Mouse (Mus musculus): ENCODE data around the gene Opcml. TPM values are rescaled to one million over a fixed set of nuclear protein-coding genes. Genes with fewer than 3 reads are reported as not detected.

The Opcml gene
- total RNA-seq, 2 experiments from 2014 or later: 1.6 to 1.7 TPM

DNA sequence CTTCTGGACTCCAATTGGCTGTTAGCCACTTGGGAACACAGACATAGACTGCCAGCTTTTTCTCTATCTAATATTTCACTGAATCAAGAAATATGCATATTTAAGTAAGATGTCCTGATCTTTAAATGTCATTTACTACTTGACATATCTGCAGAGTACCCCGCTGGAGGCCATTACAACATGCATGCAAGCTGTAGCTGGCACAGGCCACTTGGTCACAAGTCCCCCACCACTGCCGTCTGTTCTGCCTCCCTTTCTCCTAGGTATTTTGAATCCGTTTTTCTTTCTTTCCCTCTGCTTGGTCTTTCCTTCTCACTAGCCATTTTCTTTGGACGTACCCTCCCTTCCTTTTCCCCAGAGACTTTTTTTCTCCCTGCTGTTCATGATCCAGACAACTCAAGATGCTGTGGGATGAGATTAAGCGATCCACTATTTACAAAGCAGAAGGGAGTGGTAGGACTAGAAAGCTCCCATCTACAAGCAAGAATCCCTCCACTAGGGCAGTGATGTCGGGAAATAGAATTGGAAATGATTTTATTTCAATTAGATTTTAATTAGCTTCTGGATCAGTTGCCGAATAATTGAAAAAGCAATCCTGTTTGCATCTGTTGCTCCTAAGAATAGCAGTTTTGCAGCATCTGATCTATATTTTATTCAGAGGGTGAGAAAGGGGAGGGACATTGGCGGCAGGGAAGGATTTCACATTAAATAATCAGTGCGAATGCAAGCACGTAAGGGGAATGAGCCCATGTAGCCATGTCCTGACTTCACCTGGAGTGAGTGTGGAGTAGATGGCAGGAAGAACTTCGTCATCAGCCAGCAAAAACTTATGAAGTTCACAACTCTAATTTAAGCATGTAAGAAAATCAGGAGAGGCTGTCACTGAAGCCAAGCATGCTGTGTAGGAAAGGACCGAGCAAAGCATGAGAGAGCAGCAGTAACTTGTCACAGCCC is 709.5 kb downstream of the Opcml start:
- DNase-seq (ENCODE audit: low spot score): no peak

DNA sequence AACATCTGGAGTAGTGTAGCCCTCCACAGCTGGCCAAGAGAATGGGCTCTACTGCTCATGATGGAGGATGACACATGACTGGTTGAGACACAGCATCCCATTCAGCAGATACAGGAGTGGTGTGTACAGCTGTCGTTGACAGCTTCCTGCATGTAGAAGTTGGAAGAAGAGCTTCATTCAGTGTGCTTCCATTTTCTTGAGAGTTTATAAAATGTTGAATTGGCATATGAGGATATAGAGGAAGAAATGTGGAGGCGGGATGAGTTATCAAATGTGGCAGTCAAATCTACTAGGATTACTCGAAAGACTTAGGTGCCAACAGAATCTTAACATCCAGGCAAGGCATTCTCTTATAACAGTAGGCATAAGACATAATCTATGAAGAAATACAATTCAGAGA is 723.3 kb downstream of the Opcml start:
- no peak for DNase-seq (ENCODE audit: low spot score)

DNA sequence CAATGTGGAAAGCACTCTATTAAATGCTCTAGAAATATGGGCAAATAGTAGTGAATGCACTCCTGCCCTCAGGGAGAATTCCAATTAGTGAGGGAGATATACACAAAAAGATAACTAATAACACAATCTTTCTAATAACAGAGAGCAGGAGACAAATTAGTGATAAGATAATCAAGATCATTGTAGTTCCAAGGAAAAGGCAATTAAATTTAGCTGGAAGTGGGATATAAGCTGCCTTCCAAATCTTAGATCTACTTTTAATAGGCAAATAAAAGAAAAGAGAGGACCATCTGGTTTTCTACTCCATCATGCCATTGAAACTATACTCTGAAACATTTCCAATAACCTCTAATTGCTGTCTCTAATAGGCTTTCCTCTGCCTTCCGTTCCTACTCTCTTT is 742.6 kb downstream of the Opcml start:
- no peak for DNase-seq (ENCODE audit: low spot score)

DNA sequence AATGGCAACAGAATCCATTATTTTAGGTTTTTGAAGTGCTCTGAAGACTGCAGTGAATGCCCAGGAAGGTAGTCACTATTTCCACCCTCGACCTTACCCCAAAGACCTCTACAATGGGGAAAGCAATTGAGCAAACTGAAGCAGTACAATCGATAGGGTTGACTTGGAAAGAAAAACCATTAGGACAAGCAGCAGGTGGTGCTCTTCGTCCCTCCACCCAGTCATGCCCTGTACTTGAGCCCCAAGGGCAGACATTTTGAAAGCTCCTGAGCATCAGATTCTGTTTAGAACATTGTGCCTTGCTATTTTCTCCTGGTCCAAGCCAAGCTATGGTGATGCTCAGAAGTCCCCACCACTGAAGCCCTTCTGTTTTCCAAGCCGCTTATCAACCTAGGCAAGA is 744.4 kb downstream of the Opcml start:
- DNase-seq (ENCODE audit: low spot score): no peak

DNA sequence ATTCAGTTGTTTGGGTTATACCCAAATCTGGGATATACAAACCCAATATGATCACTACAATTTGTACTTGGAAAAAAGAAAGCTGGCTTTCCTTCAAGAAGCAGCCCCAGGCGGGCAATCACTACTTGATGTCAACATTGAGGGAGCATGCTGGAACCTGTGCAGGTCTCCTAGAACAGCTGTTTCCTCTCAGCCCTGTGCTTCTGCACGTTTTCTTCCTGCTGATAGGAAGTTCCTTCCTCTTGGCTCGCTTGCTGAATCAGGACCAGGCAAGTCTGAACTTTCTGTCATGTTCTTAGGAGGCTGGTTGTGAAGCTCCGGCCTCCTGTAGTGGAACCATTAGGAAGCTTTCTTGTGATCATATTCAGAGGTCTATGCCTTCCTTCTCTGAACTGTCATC is 746.1 kb downstream of the Opcml start:
- DNase-seq (ENCODE audit: low spot score): no peak

DNA sequence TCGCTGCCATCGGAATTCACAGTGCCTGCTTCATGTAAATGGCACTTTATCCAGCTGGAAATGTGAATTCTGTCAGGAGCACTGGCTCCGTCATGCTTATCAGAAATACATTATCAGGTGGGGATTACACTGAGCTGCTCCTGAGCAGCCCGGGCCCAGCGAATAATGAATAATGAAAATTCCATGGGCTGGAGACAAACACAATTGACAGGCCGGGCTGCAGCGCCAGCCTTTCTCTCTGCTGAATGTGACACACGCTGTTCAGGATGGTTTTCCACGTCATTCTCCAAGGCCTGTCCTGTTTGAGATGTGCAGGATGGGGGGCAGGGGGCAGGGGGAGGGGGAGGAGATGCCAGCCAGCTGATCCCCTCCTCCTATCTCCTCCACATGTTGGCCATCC is 757.6 kb downstream of the Opcml start:
- DNase-seq (ENCODE audit: low spot score): no peak

DNA sequence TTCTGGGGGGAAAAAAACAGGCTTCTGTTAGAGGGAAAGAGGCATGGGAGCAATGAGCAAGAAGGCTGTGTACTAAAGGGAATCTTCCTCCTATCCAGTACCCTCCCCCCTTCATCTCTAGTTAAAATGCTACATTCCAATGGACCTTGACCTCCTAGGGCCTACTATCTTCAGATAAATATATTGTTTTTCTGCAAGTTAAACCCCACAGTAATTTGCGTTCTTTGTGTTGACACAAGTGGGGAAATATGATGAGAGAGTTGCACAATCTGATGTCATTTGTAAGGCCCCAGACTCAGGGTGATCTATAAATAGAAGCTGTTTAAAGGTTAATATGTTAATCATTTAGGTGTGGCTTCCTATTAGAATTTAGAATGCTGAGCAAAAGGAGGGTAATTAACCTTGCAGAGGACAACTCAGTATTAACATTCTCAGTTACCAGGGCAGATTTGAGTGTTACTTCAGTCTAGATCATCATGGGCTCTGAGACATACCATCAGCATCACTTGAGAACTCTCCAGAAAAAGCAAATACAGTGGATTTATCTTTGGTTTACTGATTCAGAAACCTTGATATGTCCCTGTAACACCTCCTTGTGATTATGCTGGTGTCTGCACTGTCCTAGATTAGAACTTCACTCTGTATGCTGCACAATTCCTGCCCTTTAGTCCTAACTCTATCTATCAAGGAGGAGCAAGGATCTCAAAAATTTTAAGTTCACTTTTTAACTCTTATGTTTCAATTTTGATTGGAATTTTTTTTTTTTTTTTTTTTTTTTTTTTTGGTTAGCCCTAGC is 762.0 kb downstream of the Opcml start:
- no peak for DNase-seq (ENCODE audit: low spot score)

DNA sequence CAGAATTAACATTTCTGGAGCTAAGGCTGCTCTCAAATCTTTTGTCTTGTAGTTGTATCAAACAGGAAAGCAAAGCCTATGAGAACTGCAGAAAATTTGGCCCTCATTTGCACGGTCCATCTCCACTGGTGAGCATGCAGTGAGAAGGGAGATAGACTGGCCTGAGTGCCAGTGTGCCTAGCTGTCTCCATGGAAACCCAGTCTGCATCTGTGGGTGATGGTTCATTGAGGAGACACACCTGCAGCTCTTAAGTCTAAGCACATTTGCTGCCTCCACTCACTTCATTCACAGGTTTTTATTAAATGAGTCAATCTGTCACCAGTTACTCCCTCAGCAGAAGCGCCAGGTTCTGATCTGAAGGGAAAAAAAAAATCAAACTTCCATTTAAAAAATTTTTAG is 768.1 kb downstream of the Opcml start:
- DNase-seq (ENCODE audit: low spot score): no peak

DNA sequence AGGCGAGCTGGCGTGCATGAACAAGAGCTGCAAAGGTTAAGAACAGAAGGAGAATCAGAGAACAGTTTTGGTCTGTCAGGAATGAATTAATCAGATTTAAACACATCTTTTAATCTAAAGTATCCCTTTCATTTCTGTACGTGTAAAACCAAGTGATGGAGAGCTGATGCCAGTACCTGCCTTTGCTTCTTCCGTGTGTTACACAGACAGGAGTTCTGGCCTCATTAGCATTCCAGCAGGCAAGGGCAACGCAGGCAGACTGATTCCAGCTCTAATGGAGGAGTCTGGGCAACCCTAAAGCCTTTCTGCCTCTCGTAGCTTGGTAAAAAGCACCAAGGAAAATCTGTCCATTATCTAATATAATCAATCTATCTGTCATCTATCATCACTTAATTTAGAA is 771.2 kb downstream of the Opcml start:
- no peak for DNase-seq (ENCODE audit: low spot score)

DNA sequence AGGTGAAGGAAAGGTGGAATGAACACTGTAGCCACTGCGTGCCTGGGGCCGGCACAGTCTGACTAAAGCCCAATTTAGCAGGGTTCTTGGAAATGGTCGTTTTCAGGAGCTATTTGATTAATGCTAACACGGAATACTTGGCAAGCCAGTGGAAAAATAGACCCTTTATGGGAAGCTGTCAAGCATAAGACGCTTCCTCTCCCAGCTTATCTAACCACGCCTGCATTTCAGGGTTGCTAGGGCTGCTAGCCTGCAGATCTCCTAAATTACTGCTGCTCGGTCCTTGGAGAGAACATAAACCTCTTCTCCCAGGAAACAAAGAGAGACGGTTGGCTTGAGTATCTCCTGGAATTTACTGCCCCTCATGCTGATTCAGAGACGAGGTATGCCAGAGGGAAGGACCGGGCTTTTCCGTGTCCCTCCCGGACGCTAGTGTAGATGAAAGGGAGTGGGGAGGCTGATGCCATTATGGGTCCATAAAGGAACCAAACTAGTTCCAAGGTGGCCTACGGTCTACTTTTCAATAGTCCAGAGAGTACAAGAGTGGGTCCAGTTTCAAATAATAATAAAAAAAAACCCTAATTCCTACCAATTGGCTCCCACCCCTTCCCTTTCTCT is 772.6 kb downstream of the Opcml start:
- DNase-seq (ENCODE audit: low spot score): no peak

DNA sequence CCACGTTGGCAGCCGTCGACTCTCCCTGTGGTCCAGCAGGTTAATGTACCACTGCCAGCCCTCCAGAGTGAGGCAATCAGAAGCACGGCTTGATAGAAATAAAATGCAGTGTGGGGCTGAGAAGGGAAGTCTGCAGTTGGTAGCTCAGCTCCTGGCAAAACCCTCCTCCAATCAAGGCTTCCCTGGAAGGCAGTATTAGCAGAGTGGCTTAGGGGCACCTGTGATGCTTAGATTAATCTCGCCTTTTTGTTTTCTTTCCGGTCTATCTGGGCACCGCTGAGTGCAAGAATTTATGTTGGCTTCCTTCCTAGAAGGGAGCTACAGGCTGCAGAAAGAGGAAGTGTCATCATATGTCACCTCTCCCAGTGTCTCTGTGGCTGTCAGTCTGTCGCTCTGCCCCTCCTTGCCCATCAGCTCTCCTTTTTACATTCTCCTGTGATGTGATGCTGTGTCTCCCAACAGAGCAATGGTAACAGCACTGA is 778.5 kb downstream of the Opcml start:
- DNase-seq (ENCODE audit: low spot score): no peak

DNA sequence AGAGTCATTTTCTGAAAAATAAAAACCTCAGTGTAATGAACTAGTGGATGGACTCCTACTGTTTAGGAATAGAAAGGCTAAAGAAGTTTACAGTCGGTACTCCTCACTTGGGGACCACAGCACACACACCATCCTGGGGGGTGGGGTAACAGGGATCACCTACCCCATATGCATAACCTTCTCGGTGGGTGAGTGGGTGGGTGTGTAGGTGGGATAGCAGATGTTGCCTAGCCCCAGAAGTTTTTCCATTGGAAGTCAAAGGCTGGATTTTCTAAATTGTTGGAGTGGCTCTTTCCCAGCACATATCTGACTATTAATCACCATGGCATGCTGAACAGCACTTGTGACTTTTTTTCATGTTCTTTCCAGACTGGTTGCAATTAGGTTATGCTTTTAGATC is 779.2 kb downstream of the Opcml start:
- no peak for DNase-seq (ENCODE audit: low spot score)

DNA sequence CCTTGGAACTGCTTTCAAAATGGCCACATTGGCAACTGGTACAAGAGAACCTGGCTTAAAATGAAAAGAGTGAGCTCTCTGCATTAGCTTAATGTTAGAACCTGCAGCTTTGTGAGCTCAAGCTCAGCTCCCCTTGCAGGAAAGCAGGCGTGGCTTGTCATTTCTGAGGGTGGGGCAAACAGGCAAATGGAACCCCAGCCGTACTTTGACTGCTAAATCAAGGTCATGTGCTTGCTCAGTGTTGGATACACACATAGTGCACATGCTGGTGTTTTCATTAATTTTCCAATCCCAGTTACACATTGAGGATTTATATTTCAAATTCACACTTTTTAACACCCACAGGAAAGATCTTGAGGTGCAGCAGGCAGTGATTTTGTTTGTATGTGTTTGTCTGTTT is 781.1 kb downstream of the Opcml start:
- no peak for DNase-seq (ENCODE audit: low spot score)

DNA sequence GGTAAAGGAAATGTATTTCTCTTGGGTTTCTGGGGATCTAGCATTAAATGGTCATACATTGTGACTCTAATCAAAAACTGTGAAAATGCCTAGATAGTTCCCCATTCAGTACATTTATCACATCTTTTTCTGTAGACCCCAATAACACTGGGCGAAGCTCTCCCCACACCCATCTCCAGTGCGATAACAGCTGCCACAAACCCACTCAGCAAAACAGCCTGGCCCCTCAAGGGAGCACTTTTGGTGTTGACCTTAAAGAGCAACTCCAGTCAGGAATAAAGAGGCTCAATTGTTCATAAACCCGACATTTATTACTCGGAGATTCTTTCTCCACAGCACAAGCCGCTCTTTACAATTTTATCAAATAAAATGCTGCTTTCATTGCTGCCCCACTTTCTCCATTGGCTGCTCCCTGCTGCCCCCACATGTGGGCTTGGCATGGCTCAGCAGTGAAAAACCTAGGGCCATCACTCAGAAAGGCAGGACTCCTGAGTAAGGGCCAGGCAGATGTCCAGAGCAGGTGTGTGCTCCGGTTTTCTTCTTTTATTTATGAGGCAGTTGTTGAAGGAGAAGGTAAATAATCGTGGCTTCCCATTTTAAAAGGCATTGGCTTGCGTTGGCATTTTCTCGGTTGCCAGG is 781.7 kb downstream of the Opcml start:
- no peak for DNase-seq (ENCODE audit: low spot score)

DNA sequence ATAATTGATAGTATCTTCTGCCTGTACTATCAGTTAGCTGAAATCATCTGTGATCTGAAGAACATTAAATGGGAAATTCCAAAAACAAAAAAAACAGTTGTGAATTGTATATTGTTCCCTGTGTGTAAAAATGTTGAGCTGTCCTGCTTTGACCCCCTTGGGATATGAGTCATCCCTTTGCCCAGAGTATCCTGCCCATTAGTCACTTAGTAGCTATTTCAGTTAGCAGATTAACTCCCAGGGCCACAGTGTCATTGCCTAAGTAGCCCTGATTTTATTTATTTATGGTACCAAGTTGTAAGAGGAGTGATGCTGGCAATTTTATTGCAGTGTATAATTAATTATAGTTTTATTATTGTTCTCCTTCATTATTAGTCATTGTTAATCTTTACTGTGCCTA is 788.2 kb downstream of the Opcml start:
- no peak for DNase-seq (ENCODE audit: low spot score)

DNA sequence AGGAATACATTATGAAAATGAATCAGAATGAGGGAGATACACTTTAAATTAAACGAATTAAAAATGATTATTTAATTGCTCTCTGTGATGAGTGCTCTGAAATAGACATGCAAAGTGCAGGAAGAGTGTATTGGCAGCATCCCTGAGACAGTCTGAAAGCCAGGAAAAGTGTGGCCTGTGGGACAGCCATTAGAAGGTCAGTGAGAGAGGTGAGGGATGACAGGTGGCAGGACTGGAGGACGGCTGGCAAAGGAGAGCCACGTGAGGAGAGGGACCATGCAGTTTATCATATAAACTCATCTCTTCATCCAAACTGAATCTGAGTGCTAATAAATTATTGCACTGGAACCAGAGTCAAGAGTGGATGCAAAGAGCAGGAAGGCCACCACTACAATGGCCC is 796.7 kb downstream of the Opcml start:
- DNase-seq (ENCODE audit: low spot score): no peak

DNA sequence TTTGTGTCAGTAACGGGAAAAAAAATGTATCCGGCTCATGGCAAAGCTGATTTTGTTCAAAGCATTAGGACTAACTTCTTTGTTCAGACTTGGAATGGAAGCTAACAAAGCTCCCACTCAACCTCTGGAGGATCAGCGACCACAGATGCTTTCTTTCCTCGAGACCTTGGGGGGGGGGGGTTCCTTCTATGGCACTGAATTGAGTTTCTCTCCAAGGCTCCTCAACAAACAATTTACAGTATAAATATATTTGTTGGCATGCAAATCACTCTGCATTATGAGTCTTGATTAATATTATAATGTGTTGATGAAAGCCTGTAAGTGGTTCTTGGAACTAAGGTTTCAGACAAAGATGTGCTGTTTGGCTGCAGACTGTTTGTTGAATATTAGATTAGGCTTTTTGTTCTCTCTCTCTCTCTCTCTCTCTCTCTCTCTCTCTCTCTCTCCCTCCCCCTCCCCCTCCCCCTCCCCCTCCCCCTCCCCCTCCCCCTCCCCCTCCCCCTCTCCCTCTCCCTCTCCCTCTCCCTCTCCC is 797.3 kb downstream of the Opcml start:
- no peak for DNase-seq (ENCODE audit: low spot score)

DNA sequence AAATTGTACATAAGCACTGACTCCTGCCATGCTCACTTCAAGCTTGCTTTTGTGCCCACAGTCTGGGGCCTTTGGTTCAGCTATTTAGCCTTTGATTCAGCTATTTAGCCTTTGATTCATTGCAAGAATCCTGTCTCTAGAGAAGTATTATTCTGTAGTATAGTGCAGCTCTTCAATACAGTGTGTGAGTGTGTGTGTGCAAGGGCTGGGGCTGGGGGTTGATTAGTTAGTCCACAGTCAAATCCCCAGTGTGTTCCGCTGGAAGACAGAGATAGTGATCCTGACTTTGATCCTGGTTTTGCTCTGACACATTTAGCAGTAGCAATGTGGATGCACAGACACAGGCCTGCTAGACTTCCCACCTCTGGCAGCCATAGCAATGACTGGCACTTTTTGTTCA is 797.9 kb downstream of the Opcml start:
- DNase-seq (ENCODE audit: low spot score): no peak

DNA sequence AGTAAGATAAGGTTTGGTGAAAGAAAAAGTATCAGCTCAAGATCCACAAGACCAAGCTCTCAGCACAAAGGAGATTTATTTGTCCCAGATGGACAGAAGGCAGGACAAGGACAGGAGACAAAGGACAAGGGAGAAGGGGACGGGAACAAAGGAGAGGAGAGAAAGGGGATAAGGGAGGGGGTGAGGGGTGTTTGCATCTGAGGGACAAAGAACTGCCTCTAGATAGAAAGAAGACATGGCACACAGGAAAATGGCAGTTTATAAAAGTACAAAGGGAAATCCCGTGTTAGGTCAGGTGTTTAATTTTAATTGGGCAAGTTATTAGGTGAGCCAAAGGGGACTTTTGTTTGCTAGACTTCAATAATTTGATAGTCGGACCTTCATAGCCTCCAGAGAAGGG is 801.6 kb downstream of the Opcml start:
- DNase-seq (ENCODE audit: low spot score): no peak

DNA sequence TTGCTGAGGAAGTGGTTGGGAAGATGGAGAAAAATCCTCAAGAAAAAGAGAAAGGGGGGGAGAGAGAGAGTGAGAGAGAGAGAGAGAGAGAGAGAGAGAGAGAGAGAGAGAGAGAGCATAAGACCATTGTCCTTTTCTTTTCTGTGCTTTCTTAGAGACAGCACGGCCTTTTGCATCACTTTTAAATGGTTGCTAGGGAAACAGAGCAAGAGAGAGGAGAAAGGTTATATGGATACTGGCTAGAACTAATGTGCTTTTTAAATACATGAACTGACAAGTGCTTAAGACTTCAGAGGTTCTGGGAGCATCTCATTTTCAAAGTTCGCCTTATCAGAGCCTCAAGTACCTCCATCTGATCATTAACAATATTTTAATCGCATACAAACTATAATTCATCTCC is 804.5 kb downstream of the Opcml start:
- no peak for DNase-seq (ENCODE audit: low spot score)

DNA sequence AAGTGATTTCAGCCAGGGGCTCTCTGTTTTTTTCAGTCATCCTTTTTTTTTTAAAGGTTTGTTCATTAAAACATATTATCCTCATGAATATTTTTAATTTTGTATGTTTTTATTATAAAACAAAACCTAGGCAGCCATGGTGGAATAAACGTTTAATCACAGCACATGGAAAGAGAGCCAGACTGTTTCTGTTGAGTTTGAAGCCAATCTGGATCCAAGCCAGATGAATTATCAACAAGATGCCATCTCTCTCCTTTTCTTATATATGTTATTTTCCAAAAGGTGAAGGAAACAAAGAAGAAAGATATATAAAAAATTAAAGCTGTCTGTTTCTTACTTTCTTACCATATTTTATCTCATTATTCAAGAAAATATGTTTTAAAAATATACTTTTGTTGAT is 815.0 kb downstream of the Opcml start:
- no peak for DNase-seq (ENCODE audit: low spot score)

Data from gastrocnemius, adult 18-20 months (tissue).